Mouse (Mus musculus) cerebellum, postnatal 14 days (tissue): ENCODE results near the gene Zbtb4.
"Not testable (repeated sequence)": the region's sequence is repeated elsewhere in the genome, so short reads cannot be mapped to it uniquely, and the experiment has no call there.

Source experiments
- DNase-seq, 2 experiments: peaks; one replicate each; pipeline ENCODE4 v3.0.0; 2021; ENCODE audit warnings: mixed read lengths in 2 of 2

Zbtb4 gene

DNA sequence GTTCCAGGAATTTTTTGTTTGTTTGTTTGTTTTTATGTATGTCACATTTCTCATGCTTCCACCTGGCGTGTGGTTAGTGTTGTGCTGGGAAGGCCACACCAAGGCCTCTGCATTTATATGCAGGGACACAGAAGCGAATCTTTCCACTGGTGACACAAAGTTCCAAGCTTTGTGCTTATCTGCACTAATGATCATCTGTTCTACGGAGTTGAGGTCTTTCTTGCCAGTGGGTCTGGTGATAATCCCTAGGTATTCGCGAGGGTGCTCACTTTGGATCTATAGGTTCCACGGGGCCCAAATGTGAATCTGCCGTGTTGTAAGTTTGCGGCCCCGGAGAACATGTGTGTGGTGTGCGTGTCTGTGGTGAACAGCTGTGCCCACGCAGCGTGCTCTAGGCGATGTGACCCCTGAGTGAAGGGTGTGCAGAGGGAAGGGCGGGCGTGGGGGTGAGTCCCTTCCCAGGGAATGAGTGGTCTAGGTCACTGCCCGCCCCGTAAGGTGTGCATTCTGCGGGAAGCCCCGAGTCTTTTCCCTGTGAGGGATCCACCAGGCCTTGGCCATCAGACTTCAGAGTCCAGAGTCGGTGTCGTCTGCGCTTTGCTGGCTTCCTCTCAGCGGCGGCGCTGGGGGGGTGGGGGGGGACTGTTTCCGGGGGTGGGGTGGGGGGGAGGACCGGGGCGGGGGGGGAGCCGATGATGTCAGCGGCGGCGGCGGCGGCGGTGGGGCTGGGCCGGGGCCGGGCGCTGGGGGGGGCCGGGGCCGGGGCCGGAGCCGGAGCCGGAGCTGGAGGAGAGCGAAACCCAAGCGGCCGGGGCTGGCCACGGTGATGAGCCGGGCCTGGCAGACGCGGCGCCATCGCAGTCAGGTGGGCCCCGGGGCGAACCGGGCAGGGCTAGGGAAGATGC is at the start of gene Zbtb4:
Gene Zbtb4 (plus strand): TSS at position 692 of the 905 bp plus-strand sequence.
- DNase-seq: peak; percentile 71 to 72

DNA sequence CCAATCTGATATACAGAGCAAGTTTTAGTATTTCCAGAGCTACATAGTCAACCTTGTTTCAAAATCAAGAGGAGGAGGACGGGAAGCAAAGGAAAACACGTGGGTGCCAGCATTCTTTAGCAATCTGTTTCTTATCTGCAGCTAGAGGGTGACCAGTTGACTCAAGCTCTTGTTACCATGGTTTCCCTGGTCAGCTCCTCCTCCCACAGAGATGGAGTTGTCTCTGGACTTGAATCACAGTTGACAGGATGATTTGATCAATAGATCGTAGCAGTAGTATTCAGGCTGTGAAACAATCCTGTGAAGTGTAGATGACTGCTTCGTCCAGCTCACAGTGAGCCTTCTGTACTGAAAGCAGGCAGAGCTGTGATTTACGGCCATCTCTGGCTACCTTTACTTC is 49.8 kb upstream of the Zbtb4 start:
- DNase-seq: no peak

DNA sequence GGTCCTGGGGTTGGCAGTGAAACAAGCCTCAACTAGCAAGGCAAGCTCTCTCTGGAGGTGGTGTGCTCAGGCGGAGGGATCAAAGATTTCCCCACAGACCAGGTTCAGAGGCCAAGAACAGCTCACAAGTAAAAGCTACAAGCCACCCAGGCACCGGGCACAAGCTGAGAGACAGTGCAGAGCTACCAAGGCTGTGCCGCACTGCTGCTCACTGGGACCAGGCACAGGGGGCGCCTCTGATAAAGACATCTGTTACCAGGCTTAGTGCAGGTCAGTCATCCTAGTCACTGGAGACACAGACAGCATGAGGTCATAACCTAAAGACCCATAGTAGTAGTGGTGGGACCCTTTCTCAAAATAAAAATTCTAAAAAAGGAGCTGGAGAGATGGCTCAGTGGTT is 48.8 kb upstream of the Zbtb4 start:
- no peak for DNase-seq

DNA sequence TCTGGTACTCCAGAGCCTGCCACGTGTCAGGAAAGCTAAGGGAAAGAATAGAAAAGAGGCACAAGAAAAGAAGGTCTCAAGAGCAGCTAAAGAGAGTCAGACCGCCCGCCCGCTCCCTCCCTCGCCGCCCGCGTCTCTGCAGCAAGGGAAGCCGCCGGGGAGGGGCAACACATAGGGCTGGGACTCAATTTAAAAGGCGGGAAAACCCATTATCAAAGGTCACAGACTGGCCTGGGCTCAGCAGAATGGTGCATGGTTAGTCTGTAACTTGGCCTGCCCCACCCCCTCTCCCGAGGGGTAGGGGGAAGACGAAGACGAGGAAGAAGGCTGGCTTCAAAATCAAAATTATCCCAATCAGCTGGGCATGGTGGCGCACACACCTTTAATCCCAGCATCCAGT is 47.1 kb upstream of the Zbtb4 start:
- DNase-seq: no peak

DNA sequence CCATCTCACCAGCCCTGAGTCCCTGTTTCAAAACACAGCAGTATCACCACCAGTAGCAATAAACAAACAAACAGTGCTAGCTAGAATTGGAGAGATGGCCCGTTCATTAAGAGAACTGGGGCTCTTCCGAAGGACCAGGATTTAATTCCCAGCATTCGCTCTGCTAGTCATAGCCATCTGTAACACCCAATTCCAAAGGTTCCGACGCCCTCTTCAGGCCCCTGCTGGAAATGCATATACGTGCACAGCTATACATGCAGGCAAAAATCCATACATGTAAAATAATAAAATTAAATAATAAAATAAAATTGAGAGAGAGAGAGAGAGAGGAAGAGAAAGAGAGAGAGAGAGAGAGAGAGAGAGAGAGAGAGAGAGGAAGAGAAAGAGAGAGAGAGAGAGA is 46.3 kb upstream of the Zbtb4 start:
- DNase-seq: no peak

DNA sequence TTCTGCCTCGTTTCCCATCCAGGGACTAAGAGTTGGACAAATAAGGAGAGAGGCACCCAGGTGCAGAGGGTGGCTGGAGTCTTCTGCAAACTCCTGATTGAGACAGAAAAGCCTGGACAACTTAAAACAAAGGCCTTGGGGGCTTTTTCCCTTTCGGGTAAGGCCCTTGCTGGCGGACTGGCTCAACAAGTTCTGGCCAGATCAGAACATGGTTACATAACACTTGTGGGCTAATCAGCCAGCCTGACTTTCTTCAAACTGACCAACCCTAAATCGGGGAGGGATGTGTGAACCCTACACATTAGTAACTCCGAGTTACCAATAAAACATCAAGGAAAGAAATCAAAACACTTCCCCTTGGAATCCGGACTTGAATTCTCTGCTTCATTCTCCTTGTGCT is 44.9 kb upstream of the Zbtb4 start:
- no peak for DNase-seq

DNA sequence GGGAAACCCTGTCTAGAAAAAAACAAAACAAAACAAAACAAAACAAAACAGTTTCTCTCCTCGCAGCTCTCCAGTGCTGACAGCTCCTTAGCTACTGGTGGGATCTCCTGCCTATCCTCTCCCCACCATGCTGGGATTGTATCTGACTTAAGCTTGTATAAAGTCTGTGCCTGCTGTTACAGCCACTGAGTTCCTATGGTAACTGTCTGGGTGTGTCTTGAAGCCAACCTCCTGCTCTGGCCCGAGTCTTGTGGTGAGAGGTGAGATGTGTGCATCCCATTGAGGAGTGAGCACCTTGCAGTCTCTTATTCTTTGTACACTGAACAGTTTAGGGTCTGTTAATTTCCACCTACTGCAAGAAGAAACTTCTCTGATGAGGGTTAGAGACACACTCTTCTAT is 42.6 kb upstream of the Zbtb4 start:
- no peak for DNase-seq

DNA sequence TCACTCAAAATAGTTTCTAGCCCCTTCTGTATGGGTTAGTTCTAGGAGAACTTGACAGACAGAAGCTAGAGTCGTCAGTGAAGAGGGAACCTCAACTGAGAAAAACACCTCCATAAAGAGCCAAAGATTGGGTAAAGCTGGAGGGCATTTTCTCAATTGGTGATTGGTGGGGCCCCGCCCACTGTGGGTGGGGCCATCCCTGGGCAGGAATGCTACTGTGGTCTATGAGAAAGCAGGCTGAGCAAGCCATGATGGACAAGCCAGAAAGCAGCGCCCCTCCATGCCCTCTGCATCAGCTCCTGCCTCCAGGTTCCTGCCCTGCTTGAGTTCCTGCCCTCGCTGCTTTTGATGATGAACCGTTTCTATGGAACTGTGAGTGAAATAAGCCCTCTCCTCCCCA is 39.8 kb upstream of the Zbtb4 start:
- DNase-seq: no peak

DNA sequence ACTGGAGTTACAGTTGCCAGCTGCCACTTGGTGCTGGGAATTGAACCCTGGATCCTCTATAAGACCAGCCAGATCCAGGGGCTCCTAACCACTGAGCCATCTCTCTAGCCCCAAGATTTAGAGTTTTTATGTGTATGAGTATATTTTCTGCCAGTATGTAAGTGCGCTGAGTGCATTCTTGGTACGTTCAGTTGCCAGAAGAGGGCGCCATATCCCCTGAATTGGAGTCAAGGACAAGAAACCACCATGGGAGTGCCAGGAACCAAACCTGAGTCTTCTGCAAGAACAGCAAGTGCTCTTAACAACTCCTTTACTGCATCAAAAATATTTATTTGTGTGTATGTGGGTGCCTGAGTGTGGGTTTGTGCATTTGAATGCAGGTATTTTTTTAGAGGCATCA is 36.6 kb upstream of the Zbtb4 start:
- peak; percentile 60 to 82 for DNase-seq

DNA sequence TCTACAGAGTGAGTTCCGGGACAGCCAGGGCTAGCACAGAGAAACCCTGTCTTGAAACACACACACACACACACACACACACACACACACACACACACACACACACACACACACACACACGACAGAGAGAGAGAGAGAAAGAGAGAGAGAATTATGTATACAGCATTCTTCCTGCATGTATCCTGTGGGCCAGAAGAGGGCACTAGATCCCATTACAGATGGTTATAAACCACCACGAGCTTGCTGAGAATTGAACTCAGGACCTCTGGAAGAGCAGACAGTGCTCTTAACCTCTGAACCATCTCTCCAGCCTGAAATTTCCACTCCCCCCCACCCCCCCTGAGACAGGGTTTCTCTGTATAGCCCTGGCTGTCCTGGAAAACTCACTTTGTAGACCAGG is 34.3 kb upstream of the Zbtb4 start:
- not testable (repeated sequence) for DNase-seq

DNA sequence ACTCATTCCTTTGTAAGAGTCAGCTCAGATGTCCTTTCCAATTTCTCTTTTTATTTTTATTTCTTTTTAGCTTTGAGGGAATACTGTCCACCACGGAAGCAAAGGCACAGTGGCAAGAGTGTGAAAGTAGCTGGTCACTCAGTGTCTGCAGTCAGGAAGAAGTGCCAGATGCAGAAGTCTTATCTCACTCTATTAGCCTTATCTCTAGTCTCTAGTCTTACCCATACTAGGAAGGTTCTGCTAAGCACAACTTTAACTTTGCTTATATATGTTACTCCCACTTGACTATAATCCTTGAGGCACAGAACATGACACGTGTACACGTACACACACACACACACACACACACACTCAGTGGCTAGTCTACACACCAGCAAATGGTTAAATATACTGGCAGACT is 14.1 kb upstream of the Zbtb4 start:
- no peak for DNase-seq

DNA sequence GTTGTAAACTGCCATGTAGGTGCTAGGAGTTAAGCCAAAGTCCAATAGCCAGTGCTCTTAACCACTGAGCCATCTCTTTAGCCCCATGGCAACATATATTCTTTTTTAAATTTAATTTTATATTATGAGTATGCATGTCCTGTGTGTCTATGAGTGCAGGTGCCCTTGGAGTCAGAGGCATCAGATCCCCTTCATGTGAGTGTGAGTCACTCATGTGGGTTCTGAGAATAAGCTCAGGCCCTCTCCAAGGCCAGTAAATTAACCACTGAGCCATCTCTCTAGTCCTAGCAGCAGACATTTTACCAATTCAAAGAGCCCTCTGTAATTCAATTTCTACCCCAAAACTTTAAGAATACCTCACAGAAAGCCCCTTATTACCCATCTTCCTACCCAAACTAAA is 13.0 kb upstream of the Zbtb4 start:
- no peak for DNase-seq

DNA sequence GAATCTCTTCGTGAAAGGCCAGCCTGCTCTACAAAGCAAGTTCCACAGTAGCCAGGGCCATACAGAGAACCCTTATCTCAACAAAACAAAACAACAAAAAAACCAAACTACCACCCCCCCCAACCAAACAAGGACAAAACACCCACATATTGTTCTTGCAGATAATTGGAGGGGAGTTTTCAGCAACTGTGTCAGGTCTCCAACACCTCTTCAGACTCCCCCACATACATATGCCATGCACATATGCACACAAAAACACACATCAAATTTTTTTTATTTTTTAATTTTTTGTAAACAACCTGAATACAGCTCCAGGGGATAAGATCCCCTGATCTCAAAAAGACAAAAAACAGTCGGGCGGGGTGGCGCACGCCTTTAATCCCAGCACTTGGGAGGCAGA is 11.5 kb upstream of the Zbtb4 start:
- DNase-seq: no peak

DNA sequence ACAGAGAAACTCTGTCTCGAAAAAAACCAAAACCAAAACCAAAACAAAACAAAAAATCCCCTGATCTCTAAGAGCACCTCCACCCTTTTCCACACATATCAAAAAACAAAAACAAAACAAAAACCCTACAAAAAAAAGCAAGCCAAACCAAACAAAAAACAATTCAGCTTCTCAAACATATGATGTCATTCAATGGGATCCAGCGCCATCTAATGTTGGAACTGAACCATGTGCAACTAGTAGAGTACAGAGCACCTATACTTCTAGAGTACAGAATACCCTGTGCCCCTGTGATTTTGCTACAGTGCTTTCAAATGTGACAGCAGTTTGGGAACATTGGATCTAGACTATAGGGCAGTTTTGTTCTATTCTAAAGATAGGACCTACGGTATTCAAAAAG is 11.0 kb upstream of the Zbtb4 start:
- peak; percentile 65 to 73 for DNase-seq

DNA sequence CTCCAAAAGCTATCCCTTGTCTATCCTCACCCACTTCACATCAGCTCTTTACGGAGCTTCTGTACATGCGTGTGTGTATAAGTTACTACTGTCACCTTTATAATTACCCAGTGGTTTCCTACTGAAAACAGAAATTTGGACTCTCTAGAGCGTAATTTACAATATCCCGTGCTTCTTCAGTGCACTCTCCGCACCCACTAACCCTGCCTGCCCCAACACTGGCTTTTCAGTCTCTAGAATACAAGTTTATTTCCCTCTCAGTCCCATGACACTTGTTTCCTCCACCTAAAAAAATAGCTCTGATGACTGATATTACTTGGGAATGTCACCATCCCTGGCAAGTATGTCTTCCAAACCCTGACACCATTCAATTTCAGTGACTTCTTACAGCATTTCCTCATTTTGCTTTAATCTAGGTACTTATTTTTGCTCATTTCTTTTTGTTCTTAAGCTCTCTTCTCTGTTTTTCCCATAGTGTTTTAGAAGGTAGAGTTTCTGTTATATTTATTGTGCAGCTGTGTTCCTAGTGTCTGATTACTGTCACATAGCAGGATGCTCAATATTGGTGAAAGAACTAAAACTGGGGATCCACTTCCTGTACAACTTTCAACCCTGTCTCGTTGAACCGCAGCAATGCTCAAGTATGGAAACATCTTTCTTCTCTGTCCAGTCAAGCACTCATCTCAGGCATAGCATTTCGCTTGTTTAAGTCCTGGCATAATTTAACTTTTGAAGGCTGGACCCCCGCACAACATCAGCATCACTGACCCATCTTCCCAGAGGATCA is 8.2 kb upstream of the Zbtb4 start:
- DNase-seq: no peak

DNA sequence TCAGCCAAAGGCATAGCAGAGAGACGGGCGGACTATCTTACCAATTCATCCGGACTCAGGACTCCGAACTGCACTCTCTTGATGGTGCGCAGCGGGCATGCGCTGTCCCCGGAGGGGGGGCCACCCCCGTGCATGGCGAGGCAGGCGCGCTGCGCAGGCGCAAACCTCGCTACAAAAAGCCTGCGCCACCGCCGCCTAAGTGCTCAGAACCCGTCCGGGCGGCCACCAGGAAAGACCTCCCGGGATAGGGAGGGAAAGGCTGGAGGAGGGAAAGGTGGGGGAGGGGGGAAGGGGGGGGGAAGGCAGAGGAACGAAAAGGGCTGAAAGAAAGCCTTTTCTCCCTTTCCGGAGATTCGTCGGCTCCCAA is 7.6 kb upstream of the Zbtb4 start:
- DNase-seq: peak; percentile 97 to 99

DNA sequence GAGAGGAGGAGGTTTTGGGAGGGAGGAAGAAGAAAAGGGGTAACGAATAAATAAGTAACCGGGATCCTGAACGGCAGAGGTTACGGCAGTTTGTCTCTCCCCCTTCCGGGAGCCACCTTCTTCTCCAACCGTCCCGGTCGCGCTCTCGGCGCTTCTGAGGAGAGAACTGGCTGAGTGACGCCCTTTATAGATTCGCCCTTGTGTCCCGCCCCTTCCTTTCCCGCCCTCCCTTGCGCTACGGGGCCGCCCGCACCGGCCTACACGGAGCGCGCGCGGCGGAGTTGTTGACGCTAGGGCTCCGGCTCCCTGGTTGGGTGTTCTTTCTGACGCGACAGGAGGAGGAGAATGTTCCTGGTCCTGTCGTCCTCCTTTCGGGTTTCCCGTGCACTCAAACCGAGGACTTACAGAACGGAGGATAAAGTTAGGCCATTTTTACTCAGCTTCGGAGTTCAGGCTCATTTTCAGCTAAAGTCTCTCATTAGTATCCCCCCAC is 7.2 kb upstream of the Zbtb4 start, which contains the start of gene Polr2a:
Gene Polr2a (minus strand): TSS at position 160 of the 493 bp plus-strand sequence.
- peak; percentile 98 for DNase-seq

DNA sequence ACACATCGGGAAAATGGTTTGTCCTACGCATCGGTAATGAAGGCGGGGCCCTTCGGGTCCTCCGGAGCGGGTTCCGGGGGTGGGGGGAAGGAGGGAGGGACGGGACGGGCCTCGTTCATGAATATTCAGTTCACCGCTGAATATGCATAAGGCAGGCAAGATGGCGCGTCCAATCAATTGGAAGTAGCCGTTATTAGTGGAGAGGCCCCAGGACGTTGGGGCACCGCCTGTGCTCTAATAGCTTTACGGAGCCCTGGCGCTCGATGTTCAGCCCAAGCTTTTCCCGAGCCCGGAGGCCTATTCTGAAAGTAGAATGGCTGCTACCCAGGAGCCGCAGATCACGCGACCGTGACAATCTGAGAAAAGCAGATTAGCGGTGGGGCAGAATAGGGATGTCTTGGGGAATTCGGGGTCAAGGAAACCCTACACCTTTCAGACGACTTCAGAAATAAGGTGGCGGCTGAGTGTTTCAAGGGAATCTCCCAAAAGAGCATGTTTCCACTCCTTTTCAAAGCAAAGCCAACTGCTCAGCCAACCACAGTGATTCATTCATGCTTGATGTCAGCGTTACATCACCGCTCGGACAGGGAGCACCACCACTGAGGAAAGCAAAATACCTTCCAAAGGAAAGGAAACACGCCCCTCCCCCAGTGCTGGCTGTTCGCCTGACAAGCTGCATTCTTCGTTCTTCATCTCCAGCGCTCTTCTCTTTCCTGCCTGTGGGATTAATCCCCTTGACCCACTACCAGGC is 6.6 kb upstream of the Zbtb4 start:
- DNase-seq: peak; percentile 95 to 98

DNA sequence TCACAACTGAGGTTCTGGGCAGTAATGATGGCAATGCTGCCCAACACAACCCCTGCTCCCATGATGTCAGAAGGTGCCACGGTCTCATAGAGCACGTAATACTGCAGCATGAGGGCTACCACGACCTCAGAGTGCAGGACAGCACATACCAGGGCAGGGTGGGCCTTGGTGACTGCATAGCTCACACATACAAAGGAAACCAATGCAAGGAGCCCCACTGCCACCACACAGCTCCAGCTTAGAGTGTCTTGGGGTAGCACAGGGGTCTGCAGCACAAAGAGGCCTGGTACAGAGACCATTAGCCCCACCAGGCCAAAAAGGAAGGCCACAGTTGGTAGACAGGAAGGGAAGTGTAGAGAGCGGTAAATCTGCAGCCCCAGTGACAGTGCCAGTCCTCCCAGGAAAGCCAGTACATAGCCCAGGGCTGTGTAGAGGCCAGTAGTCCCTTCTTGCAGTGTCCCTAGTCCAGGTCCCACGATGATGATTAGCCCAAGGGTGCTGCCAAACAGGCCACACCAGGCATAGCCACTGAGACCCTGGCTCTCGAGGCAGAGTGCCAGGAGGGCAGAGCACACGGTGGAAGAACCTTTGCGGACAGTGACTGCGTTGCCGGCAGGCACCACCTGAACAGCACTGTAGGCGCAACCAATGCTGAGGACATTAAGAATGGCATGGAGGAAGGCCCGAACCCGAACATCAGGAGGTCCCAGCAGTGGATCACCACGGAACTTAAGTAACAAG is 5.4 kb upstream of the Zbtb4 start:
- peak in 1 of 2 experiments; percentile 45 for DNase-seq

DNA sequence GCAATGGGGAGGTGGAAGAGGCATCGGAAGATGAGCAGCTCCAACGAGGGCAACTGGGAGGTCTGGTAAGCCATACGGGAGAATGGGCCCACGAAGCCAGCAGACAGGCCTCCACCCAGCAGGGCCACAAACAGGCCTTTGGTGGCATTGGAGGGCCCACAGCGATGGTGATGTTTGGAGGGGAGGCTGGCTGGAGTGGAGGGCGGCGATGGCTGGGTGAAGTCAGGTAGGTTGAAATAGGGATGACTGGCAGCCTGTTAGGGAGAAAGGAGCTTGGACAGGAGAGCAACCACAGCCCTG is 4.9 kb upstream of the Zbtb4 start:
- no peak for DNase-seq

DNA sequence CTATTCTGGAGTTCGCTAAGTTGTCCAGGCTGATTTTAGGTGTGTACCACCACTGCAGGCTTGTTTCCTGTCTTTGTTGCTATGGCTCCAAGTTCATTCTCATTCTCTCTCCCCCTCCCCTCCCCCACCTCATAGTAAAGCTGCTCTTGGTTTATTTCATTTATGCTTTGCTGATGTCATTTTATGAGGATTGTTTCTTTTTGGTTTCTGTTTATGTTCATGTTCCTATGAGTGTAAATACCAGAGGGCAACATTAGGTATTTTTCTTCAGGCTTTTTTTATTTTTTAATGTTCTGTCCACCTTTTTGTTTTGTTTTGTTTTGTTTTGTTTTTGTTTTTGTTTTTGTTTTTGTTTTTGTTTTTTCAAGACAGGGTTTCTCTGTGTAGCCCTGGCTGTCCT is 3.8 kb upstream of the Zbtb4 start, which contains the start of gene Slc35g3:
Gene Slc35g3 (minus strand): TSS at position 101 of the 400 bp plus-strand sequence.
- no peak for DNase-seq

DNA sequence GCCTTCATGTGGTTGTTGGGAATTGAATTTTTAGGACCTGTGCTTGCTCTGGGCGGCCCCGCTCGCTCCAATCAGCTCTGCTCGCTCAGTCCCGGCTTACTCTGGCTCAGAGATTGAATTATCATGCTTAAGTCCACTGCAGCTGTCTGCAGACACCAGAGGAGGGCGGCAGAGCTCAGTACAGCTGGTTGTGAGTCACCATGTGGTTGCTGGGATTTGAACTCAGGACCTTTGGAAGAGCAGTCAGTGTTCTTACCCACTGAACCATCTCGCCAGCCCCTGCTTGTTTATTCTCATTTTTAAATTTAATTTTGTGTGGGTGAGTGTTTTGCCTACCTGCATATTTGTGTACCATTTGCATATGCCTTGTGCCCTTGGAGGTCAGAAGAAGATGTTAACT is 2.2 kb upstream of the Zbtb4 start:
- no peak for DNase-seq
